Mouse (Mus musculus): ENCODE results near the gene Rhbdl3. TPM values are rescaled to one million over a fixed set of nuclear protein-coding genes. Genes with fewer than 3 reads are reported as not detected.

Gene Rhbdl3
- polyA plus RNA-seq, 2 experiments from 2014 or later, result 0.82 to 1.6 TPM

DNA sequence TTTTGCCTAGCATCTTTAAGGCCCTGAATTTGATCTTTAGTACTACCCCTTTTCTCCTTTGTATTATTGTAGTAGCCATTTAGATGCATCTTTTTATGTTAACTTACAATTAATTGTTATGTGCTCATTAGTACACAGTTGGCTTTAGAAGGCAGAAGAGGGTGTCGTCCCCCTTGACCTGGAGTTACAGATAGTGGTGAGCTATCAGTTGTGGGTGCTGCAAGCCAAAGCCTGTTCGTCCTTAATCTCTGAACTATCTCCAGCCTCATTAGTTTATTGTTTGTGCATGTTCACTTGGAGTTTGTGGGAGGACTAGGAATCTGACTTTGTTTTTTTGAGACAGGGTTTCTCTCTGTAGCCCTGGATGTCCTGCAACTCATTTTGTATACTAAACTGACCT is 86.1 kb downstream of the Rhbdl3 start:
- no peak for ATAC-seq

DNA sequence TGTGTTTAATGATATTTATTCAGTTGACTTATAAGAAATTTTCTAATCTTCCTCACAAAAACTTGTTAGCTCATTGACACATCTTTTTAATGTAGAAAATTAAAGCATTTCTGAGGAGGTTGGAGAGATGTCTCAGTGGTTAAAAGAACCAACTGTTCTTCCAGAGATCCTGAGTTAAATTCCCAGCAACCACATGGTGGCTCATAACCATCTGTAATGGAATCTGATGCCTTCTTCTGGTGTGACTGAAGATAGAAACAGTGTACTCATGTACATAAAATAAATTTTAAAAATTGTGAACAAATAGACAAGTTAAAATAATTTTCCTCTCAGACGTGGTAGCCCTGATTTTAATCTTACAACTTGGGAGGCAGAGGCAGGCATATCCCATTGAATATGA is 89.2 kb downstream of the Rhbdl3 start:
- ATAC-seq, result no peak

DNA sequence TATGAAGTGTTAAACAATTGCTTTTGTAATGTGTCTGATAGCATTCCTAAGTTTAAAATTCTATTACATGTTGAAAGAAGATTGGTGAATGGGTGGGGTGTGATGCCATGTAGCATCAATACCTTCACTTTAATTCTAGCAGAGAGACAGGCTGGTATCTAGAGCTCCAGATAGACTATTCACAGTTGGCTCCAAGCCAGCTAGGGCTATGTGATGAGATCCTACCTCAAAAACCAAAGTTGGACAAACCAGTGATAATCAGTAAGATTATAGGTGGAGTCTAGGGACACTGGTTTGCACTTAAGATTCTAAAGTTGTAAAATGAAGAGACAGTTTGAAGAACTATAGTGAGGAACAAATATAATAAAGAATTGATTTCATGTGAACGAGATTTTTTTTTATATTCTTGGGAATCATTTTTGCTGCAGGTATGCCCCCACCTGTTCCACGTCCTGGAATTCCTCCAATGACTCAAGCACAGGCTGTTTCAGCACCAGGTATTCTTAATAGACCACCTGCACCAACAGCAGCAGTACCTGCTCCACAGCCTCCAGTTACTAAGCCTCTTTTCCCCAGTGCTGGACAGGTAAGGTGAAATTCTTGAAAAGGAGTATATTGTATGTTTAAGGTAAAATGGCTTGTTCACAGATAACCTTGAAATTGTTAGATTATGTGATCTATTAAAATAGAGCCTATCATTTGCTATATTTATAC is 90.9 kb downstream of the Rhbdl3 start:
- no peak for ATAC-seq

DNA sequence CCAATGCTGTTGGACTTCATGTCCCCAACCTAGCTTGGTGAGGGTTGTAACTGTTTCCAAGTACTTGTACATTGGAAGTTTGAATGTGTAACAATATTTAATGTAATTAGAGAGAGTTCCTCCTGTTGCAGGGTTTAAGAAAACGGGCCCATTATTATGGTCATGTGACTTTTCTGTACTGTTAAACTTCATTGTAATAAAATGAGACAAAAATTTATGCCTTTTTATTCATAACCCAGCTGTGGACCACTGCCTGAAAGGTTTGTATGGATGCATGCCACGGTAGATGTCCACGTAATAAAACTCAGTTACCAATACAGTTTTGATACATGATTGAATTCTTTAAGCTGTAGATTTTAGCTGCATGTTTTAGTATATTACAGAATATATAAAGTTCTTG is 95.2 kb downstream of the Rhbdl3 start:
- no peak for ATAC-seq

DNA sequence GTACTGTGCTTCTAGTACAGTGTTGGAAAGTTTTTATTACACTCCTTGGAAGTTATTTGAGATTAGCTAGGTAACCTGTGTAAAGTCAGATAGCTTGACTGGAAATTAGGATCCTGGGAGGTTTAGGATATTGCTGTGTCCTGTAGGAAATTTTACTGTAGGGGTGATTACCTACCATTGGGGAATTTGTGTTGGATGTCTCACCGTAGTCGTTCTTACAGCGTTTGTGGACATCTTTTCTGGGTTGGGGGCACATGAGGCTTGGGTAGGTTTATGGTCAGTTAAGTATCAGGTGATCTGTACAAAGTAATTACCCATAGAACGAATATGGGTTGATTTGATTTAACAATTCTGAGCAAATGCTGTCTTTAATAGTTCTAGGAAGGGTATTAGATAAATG is 95.9 kb downstream of the Rhbdl3 start:
- ATAC-seq, result no peak

Other genes starting within 250 kb of the Rhbdl3 start
- gene Crlf3, start 219.9 kb upstream of the Rhbdl3 start, polyA plus RNA-seq (2017; shearing (Covaris generic)), result 100 to 1,000 TPM; 125 to 134 TPM
- 1 to 10 TPM; 3.5 to 3.6 TPM for gene Atad5, start 211.5 kb upstream of the Rhbdl3 start, polyA plus RNA-seq (2017; shearing (Covaris generic))
- 10 to 100 TPM; 26.0 to 35.7 TPM for gene Tefm, start 158.7 kb upstream of the Rhbdl3 start, polyA plus RNA-seq (2017; shearing (Covaris generic))
- under 1 TPM in 1 of 2 experiments, not detected in 1; 0.17 TPM for gene Adap2, start 146.8 kb upstream of the Rhbdl3 start, polyA plus RNA-seq (2017; shearing (Covaris generic))
- gene Rnf135, start 117.1 kb upstream of the Rhbdl3 start, polyA plus RNA-seq (2017; shearing (Covaris generic)), result 10 to 100 TPM in 1 of 2 experiments, 1 to 10 TPM in 1; 8.4 to 11.3 TPM
- gene Rhot1, start 91.9 kb upstream of the Rhbdl3 start, polyA plus RNA-seq (2017; shearing (Covaris generic)), result 10 to 100 TPM; 25.1 to 28.2 TPM
- 10 to 100 TPM; 10.4 to 15.6 TPM for gene 5730455P16Rik, start 77.1 kb downstream of the Rhbdl3 start, polyA plus RNA-seq (2017; shearing (Covaris generic))
- 100 to 1,000 TPM; 270 to 312 TPM for gene Zfp207, start 82.4 kb downstream of the Rhbdl3 start, polyA plus RNA-seq (2017; shearing (Covaris generic))
- 100 to 1,000 TPM; 258 to 279 TPM for gene Psmd11, start 127.7 kb downstream of the Rhbdl3 start, polyA plus RNA-seq (2017; shearing (Covaris generic))
- gene Cdk5r1, start 176.1 kb downstream of the Rhbdl3 start, polyA plus RNA-seq (2017; shearing (Covaris generic)), result under 1 TPM; 0.87 to 0.98 TPM

All from CD4-positive, CD25-positive, alpha-beta regulatory T cell, adult 4 months (primary cell).